Mouse (Mus musculus) testis, adult 2 months (tissue): ENCODE data around the gene Tatdn3.

Source experiments
- CTCF ChIP-seq: fragments of 200-500 bp; IDR thresholded peaks from 2 replicates; pipeline ENCODE4 v1.5.1; 2012; ENCODE audit warnings: low read depth, mild to moderate bottlenecking, inconsistent platforms, low read length, moderate library complexity; ENCODE audit not compliant: control insufficient read depth, insufficient read depth, insufficient replicate concordance
- POLR2A ChIP-seq: fragments of 200-500 bp; IDR thresholded peaks from 2 replicates; pipeline ENCODE4 v1.6.1; 2012; ENCODE audit warnings: low read depth, mild to moderate bottlenecking, inconsistent platforms, low read length, moderate library complexity; ENCODE audit not compliant: control insufficient read depth

DNA sequence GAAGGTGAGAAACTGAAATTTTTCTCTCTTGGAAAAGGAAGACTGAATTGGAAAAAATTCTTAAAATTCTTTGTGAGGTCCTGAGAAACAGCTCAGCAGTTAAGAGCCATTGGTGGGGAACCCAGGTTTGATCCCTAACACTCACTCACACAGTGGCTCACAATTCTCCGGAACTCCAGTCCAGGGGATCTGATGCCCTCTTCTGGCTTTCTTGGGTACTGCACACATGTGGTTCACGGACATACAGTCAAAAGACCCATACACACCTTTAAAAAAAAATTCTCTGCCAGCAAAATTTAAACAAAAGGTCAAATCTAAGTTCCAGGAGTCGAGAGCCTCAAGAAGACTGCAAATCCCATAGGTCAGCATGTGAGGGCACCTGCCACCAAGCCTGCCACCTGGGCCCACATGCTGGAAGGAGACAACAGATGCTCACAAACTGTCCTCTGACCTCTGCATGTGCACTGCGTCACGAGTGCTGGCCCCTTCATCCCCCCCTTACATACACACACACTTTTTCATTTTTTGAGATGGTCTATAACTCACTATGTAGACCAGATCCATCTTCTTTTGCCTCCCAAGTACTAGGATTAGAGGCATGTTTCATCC is 22.3 kb upstream of the Tatdn3 start:
- TF ChIP-seq POLR2A (no peak), CTCF (peak; percentile 37; the same call in 1 of the 2 replicates)
